Mouse (Mus musculus) limb, embryonic 12.5 days (tissue): ENCODE measurements around the gene Mon1b. TPM values are rescaled to one million over a fixed set of nuclear protein-coding genes. Genes with fewer than 3 reads are reported as not detected.

ENCODE experiments used
- ATAC-seq: fragments of 200-750 bp; cut with Nextera tagmentation; 2 replicates; pipeline ENCODE4 v1.8.0; 2017; ENCODE audit warnings: low read depth, moderate TSS enrichment; ENCODE audit not compliant: insufficient number of reproducible peaks, insufficient read depth, low FRiP score, low TSS enrichment
- H3K27ac ChIP-seq: fragments of 300-500 bp; sonication (generic); 2 replicates; pipeline ENCODE4 v1.5.1; 2016; ENCODE audit warnings: mild to moderate bottlenecking, moderate library complexity
- H3K27me3 ChIP-seq: fragments of 300-500 bp; sonication (generic); 2 replicates; pipeline ENCODE4 v1.6.1; 2016; ENCODE audit warnings: mild to moderate bottlenecking, moderate library complexity
- H3K36me3 ChIP-seq: fragments of 300-500 bp; sonication (generic); 2 replicates; pipeline ENCODE4 v1.6.1; 2016; ENCODE audit warnings: mild to moderate bottlenecking, moderate library complexity
- H3K4me1 ChIP-seq: fragments of 300-500 bp; sonication (generic); replicated peaks from 2 replicates; pipeline ENCODE4 v1.6.1; 2016
- H3K4me2 ChIP-seq: fragments of 300-500 bp; sonication (generic); 2 replicates; pipeline ENCODE4 v1.6.1; 2016; ENCODE audit warnings: mild to moderate bottlenecking, moderate library complexity
- H3K4me3 ChIP-seq: fragments of 300-500 bp; sonication (generic); replicated peaks from 2 replicates; pipeline ENCODE4 v1.5.1; 2016; ENCODE audit warnings: mild to moderate bottlenecking
- H3K9ac ChIP-seq: fragments of 300-500 bp; sonication (generic); replicated peaks from 2 replicates; pipeline ENCODE4 v1.6.1; 2016; ENCODE audit warnings: mild to moderate bottlenecking, moderate library complexity
- H3K9me3 ChIP-seq: fragments of 300-500 bp; sonication (generic); 2 replicates; pipeline ENCODE4 v1.6.1; 2016; ENCODE audit warnings: mild to moderate bottlenecking, moderate library complexity
- WGBS: fragments of 180-500 bp; shearing (Covaris S2); methylation state at CpG from one replicate; pipeline ENCODE4 v1.1.7; 2016; 5-methylcytosine and 5-hydroxymethylcytosine counted together
- polyA plus RNA-seq: library from polyadenylated mRNA; unstranded; fragments of >200 nt; fragmentation: Nextera tagmentation; extraction: Ambion mirVana; gene quantifications from 2 replicates; pipeline ENCODE4 v1.2.1, GENCODE M21; 2016

Mon1b gene
- polyA plus RNA-seq = 4.5 and 6.2 TPM in 2 replicates

DNA sequence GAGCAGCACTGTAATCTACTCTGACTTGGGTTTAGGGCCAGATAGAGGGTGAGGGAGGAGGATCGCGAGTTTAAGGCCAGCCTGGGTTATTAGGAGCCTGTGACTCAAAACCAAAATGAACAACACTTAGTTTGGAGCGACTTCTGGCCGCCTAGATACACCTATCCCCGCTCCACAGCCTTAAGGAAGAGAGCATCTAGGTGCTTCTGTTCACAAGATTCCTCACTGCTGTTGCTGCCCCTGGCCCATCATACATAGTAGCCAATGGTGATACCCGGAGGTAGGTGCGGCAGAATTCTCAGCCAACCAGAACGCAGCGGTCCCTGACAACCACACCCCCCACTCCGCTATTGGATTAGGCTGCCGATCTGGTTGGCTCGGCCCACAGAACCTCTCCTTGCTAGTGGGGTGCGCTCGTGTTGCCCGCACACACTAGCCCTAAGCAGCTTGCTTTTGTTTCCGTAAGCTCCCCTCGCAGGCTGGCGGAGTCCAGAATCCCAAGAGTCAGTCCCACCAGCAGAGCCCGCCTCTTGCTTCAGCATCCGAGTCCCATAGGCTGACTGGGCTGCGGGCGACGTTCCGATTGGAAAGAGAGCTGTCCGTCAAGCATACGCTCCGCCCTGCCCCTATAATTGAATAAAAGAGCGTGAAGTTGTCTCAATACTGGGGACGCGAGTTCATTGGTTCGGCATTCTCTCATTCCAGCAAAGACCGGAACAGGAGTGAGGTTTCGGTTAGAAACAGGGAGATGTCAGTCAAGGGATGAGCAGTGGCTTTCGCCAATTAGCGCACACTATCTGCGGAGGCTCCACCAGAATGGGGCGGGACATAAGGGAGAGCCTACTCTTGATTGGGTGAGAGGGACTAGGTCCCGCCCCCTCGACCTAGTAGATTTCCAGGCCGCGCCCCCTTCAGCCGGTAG lies at the start of gene Mon1b:
TSS of gene Mon1b (plus strand) at position 918 of the 922 bp plus-strand sequence.
- peaks cover 12% of the 10 kb centered on the region for H3K4me1 ChIP-seq
- H3K4me2 ChIP-seq = peak within 1 kb of the TSS; percentile 95
- peak; percentile 98 for ATAC-seq
- no peaks in the 10 kb centered on the region for H3K27me3 ChIP-seq
- peak within 1 kb of the TSS; percentile 66 for H3K9ac ChIP-seq
- under 1% methylated on average over 42 of the region's 42 CpGs for WGBS
- peak within 1 kb of the TSS; percentile 64 for H3K4me3 ChIP-seq
- peaks cover 24% of the 10 kb centered on the region for H3K36me3 ChIP-seq
- peak within 1 kb of the TSS; percentile 82 for H3K27ac ChIP-seq
- no peaks in the 10 kb centered on the region for H3K9me3 ChIP-seq

DNA sequence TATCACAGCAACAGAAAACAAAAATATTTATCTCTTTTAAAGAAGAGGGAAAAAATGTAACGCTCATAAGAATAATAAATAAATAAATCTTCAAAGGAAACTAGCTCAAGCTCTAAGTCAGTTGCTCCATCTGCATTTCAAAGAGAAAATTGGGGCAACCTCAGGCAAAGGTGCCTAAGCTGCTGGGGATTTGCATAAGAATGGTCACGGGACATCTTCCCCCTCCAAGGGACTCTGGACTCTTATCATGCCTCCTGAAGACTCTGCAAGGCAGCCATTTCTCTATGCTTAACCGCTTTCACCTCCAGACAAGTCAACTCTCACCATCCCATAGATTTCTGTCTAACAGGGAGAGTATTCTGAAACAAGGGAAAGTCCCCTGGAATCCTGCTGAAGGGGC lies 37.0 kb upstream of the Mon1b start:
- ATAC-seq = no peak
- H3K36me3 ChIP-seq = no peaks in the 10 kb centered on the region
- H3K4me3 ChIP-seq = no peak overlapping the region
- H3K27me3 ChIP-seq = no peaks in the 10 kb centered on the region
- no peak overlapping the region for H3K4me2 ChIP-seq
- WGBS = 54% methylated on average over 3 of the region's 3 CpGs
- no peaks in the 10 kb centered on the region for H3K9me3 ChIP-seq
- H3K4me1 ChIP-seq = no peaks in the 10 kb centered on the region
- no peak overlapping the region for H3K27ac ChIP-seq
- H3K9ac ChIP-seq = no peak overlapping the region

DNA sequence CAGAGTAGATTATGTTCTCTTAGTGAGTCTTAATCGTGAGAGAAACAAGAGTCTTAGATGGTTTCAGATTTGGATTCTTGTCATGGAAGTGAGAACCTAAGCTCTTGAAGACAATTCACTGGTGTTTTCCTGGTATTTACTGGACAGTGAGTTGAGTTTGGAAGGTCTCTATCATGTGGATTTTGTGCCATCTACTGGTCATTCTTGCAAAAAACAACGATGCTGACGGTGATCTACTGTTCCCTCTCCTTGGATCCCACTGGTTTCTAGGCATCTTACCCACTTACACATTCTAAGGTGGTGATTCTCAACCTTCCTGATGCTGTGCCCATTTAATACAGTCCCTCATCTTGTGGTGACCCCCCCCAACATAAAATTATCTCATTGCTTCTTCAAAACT lies 2.8 kb upstream of the Mon1b start:
- H3K27me3 ChIP-seq = no peaks in the 10 kb centered on the region
- H3K4me2 ChIP-seq = no peak overlapping the region
- no peak for ATAC-seq
- H3K27ac ChIP-seq = no peak overlapping the region
- 13% methylated on average over 3 of the region's 3 CpGs for WGBS
- H3K36me3 ChIP-seq = peaks cover under 1% of the 10 kb centered on the region; the same call in 1 of the 2 replicates
- peaks cover 12% of the 10 kb centered on the region for H3K4me1 ChIP-seq
- no peak overlapping the region for H3K9ac ChIP-seq
- no peak overlapping the region for H3K4me3 ChIP-seq
- H3K9me3 ChIP-seq = no peaks in the 10 kb centered on the region

DNA sequence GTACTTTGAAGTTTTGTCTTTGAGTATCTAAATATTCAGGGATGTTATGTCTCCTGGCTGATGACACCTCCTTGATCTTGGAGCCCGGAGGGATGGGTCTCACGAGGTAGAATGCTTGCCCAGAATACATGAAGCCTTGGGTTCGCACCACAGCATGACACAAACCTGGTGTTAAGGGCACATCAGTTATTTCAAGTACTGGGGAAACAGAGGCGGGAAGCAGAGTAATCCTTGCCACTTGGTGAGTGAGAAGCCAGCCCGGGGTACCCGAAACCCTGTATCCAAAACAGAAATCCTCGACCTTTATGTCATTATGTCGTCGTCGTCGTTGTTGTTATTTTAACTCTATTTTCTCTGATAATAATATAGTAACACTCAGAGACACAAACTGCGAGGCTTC lies 1.2 kb upstream of the Mon1b start:
- Histone ChIP-seq H3K27ac (no peak overlapping the region), H3K27me3 (no peaks in the 10 kb centered on the region), H3K4me1 (peaks cover 12% of the 10 kb centered on the region), H3K9me3 (no peaks in the 10 kb centered on the region), H3K36me3 (peaks cover 16% of the 10 kb centered on the region), H3K9ac (no peak overlapping the region), H3K4me2 (peak overlapping the region; percentile 54), H3K4me3 (peak overlapping the region; percentile 64)
- no peak for ATAC-seq
- WGBS = 29% methylated on average over 12 of the region's 12 CpGs

DNA sequence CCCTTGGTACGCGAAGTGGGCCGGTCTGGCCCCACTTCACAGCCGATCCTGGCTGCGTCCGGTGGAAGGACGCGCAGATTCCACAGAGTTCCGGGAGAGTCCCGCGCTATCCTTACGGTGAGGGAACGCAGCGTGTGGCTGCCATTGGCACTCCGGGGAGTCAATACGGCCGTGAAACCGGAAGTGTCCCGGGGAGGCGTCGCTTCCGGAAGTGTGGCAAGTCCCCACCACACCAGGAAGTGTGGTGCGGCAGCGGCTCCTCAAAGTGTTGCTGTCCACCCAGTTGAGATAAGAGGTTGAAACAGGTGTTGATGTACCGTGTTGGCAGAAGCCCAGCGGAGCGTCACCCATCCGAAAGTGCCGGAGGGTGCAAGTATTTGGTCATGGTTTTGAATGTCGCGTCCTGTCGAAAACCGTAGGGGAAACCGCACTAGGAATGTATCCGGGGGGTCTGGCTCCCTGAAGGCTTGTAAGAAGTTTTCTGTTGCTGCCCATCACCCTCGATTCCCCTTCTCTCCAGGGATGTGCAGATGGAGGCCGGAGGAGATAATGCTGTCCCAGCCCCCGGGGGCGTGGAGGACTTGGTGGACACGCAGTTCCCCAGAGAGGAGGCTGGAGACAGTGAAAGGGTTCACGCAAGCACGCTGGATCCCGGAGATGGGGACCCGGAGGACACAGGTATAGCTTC lies 349 bp downstream of the Mon1b start:
- Histone ChIP-seq H3K27ac (peak overlapping the region; percentile 82), H3K9me3 (no peaks in the 10 kb centered on the region), H3K4me2 (peak overlapping the region; percentile 95), H3K9ac (peak overlapping the region; percentile 66), H3K4me1 (peaks cover 12% of the 10 kb centered on the region), H3K4me3 (peak overlapping the region; percentile 64), H3K27me3 (no peaks in the 10 kb centered on the region), H3K36me3 (peaks cover 30% of the 10 kb centered on the region)
- 1% methylated on average over 44 of the region's 44 CpGs for WGBS
- peak; percentile 76 for ATAC-seq

DNA sequence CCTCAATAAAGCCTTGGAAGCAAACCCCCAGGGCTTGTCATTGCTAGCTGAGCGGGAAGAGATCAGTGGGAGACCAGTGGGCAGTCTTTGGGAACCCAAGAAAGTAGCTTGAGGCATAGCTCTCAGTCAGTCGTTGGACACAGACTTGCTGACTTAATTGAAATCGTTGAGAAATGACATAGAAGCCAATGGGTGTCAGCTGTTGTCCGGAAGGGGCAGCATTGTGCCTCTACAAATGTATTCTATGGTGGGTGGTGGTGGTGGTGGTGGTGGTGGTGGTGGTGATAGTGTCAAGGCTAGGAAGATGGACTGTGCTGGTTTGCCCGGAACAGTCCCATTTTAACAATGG lies 867 bp downstream of the Mon1b start:
- ATAC-seq = no peak
- H3K27ac ChIP-seq = no peak overlapping the region
- H3K4me1 ChIP-seq = peaks cover 12% of the 10 kb centered on the region
- peaks cover 32% of the 10 kb centered on the region for H3K36me3 ChIP-seq
- no peaks in the 10 kb centered on the region for H3K27me3 ChIP-seq
- peak overlapping the region; percentile 66 for H3K9ac ChIP-seq
- no peaks in the 10 kb centered on the region for H3K9me3 ChIP-seq
- H3K4me2 ChIP-seq = peak overlapping the region; percentile 95
- WGBS = 50% methylated on average over 5 of the region's 5 CpGs
- peak overlapping the region; percentile 64 for H3K4me3 ChIP-seq

DNA sequence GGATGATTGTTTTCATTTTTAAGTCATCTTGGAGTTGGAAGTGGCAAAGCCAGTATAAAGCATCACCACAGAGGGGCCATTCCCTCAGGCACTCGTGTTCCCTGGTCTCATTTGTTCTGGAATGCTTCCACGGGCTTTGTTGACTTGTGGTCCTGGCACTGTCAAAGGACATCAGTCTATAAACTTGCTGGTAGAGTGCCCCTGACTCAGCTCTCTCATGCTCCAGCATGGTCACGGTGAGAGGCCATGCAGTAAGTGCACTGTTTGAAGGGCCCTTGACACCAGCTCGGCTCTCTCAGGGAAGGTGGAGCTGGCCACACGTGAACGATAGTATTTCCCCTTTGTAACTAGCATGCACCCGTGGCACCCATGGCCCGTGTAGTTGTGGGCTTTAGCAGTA lies 5.0 kb downstream of the Mon1b start:
- peaks cover 50% of the 10 kb centered on the region for H3K36me3 ChIP-seq
- ATAC-seq = no peak
- H3K4me3 ChIP-seq = no peak overlapping the region
- no peaks in the 10 kb centered on the region for H3K9me3 ChIP-seq
- no peak overlapping the region for H3K4me2 ChIP-seq
- H3K27me3 ChIP-seq = no peaks in the 10 kb centered on the region
- WGBS = 92% methylated on average over 8 of the region's 8 CpGs
- H3K4me1 ChIP-seq = peaks cover 8% of the 10 kb centered on the region
- H3K9ac ChIP-seq = no peak overlapping the region
- no peak overlapping the region for H3K27ac ChIP-seq

DNA sequence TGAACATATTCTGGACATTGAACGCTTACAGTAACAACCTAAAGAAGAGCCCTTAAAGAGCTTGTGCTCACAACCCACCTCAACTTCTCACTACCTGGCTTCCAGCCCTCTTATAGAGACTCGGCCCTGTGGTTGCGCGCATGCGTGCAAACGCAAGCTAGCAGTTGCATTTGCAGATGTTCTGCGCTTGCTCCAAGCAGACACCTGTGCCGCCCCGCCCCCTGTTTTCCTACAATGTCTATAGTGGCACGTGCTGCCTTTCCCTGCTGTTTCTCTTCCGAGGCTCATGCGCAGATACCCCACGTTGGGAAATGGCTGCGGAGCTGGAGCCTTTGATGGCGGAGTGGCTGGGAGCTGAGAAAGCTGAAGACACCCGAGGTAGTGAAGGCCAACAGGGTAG lies 7.5 kb downstream of the Mon1b start, which contains the start of gene Syce1l:
TSS of gene Syce1l (plus strand) at position 288 of the 400 bp plus-strand sequence.
- WGBS = 92% methylated on average over 16 of the region's 16 CpGs
- Histone ChIP-seq H3K27ac (no peak within 1 kb of the TSS), H3K4me2 (no peak within 1 kb of the TSS), H3K4me3 (no peak within 1 kb of the TSS), H3K9me3 (no peaks in the 10 kb centered on the region), H3K4me1 (no peaks in the 10 kb centered on the region), H3K27me3 (no peaks in the 10 kb centered on the region), H3K9ac (no peak within 1 kb of the TSS), H3K36me3 (peaks cover 46% of the 10 kb centered on the region)
- ATAC-seq = no peak

DNA sequence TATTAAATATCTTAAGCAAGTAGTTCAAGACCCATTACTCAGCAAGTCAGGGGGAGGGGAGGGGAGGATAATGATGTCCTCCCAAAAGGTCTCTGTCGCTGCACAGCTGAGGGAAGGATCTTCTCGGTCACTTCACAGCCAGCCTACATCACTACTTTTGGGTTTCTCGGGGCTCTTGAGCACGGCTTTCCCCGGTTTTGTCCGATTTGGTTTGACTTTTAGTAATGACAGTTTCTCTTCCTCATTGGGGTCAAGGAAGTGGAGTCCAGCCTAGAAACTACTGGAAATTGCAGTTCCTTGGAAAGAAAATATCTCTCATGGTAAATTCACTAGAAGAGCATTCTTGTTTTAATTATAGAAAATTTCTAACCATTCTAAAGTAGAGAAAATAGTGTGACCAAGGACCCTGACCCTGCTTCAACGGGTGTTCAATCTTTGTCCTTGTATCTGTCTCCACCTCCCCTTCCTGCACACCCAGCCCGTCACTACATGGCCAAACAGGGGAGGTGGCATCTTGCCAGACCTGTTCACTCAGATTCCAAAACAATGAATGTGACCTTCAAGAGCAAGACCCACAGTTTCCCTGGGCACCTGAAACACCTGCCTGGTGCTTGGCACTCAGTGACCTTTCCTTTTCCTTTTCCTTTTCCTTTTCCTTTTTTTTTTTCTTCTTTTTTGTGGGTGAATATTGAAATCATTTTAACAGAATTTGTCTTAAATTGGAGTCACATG lies 8.3 kb downstream of the Mon1b start:
- Histone ChIP-seq H3K4me2 (no peak overlapping the region), H3K9me3 (no peaks in the 10 kb centered on the region), H3K4me3 (no peak overlapping the region), H3K27ac (no peak overlapping the region), H3K27me3 (no peaks in the 10 kb centered on the region), H3K36me3 (peaks cover 39% of the 10 kb centered on the region), H3K4me1 (no peaks in the 10 kb centered on the region), H3K9ac (no peak overlapping the region)
- WGBS = 88% methylated on average over 8 of the region's 8 CpGs
- no peak for ATAC-seq

DNA sequence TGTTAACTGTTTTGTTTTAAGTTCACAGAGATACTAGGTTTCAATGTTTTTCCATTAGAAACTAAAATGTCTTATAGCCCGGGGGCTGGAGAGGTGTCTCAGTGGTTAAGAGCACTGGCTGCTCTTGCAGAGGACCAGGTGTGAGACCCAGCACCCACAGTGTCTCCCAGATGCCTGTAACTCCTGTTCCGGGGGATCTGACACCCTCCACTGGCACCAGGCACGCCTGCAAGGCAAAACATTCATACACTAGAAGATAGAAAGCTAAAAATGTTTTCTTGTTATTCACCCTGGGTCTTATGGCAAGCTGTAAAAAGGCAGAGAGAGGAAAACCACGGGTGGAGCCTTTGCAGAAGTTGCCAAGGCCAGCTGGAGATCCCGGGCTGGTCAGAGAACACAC lies 9.8 kb downstream of the Mon1b start:
- 59% methylated on average over 5 of the region's 5 CpGs for WGBS
- peaks cover 24% of the 10 kb centered on the region; the same call in 1 of the 2 replicates for H3K36me3 ChIP-seq
- H3K27ac ChIP-seq = no peak overlapping the region
- no peak overlapping the region for H3K4me3 ChIP-seq
- H3K9ac ChIP-seq = no peak overlapping the region
- no peak overlapping the region for H3K4me2 ChIP-seq
- no peaks in the 10 kb centered on the region for H3K4me1 ChIP-seq
- H3K9me3 ChIP-seq = no peaks in the 10 kb centered on the region
- no peak for ATAC-seq
- H3K27me3 ChIP-seq = no peaks in the 10 kb centered on the region

DNA sequence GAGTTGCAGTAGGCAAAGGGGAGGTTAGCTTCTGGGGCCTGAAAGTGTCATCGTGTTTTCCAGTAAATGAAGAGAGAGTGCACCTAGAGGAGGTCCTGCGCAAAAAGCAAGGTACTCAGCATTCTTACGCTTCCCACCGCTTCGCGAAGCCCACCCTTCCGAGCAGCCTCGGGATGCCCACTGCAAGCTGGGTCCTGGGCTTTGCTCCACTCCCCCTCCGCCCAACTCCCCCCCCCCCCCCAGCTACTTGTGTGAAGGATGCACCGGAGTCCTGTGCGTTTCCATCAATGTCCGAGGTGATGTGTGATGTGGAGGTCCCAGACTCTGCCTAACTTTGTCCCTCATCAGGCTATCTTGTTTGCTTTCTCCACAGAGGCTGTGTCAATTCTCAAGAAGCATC lies 17.1 kb downstream of the Mon1b start:
- H3K36me3 ChIP-seq = no peaks in the 10 kb centered on the region
- H3K4me3 ChIP-seq = no peak overlapping the region
- no peak overlapping the region for H3K27ac ChIP-seq
- WGBS = 82% methylated on average over 12 of the region's 12 CpGs
- no peaks in the 10 kb centered on the region for H3K9me3 ChIP-seq
- H3K4me2 ChIP-seq = no peak overlapping the region
- no peaks in the 10 kb centered on the region for H3K4me1 ChIP-seq
- H3K27me3 ChIP-seq = peaks cover 14% of the 10 kb centered on the region; the same call in 1 of the 2 replicates
- ATAC-seq = peak; percentile 52; the same call in 1 of the 2 replicates
- H3K9ac ChIP-seq = no peak overlapping the region
